Mouse (Mus musculus): ENCODE results near the gene Smarca2. TPM values are rescaled to one million over a fixed set of nuclear protein-coding genes. Genes with fewer than 3 reads are reported as not detected.
"Not testable (repeated sequence)": the region's sequence is repeated elsewhere in the genome, so short reads cannot be mapped to it uniquely, and the experiment has no call there.

Smarca2 gene
- polyA plus RNA-seq, 1 experiment: 23.4 TPM

GRCm38 (mm10) chr19:26661198-26661597, 56.3 kb downstream of the Smarca2 start:
- H3K4me1 ChIP-seq (ENCODE audit: control insufficient read depth, insufficient read depth, insufficient read length): no peaks in the 10 kb centered on the region
- peaks cover 6% of the 10 kb centered on the region for H3K36me3 ChIP-seq (ENCODE audit: control insufficient read depth, insufficient read depth, low read length)
- no peak overlapping the region for H3K4me3 ChIP-seq (ENCODE audit: extremely low read depth, insufficient read depth, insufficient read length)
- TF ChIP-seq POLR2A (IDR thresholded peaks at IDR 0.05; ENCODE audit: low read depth, low read length): no peak
- no peak for TF ChIP-seq CTCF (IDR thresholded peaks at IDR 0.05; ENCODE audit: extremely low read depth, insufficient read depth, insufficient read length, insufficient replicate concordance)
- H3K27me3 ChIP-seq (ENCODE audit: control insufficient read depth, insufficient read depth, low read length): no peaks in the 10 kb centered on the region
- DNase-seq (ENCODE audit: low read depth in 1 of 2, low spot score in 2 of 2): no peak
- no peak overlapping the region for H3K27ac ChIP-seq (ENCODE audit: insufficient read depth, low read length)
- WGBS: 93% methylated on average over 3 of the region's 3 CpGs

GRCm38 (mm10) chr19:26666303-26666702, 61.5 kb downstream of the Smarca2 start:
- H3K27me3 ChIP-seq (ENCODE audit: control insufficient read depth, insufficient read depth, low read length): no peaks in the 10 kb centered on the region
- H3K4me3 ChIP-seq (ENCODE audit: extremely low read depth, insufficient read depth, insufficient read length): no peak overlapping the region
- TF ChIP-seq CTCF (IDR thresholded peaks at IDR 0.05; ENCODE audit: extremely low read depth, insufficient read depth, insufficient read length, insufficient replicate concordance) (no peak), POLR2A (IDR thresholded peaks at IDR 0.05; ENCODE audit: low read depth, low read length) (no peak)
- no peaks in the 10 kb centered on the region for H3K4me1 ChIP-seq (ENCODE audit: control insufficient read depth, insufficient read depth, insufficient read length)
- no peak for DNase-seq (ENCODE audit: low read depth in 1 of 2, low spot score in 2 of 2)
- 42% methylated on average over 5 of the region's 5 CpGs for whole genome bisulfite sequencing
- H3K27ac ChIP-seq (ENCODE audit: insufficient read depth, low read length): no peak overlapping the region
- peaks cover 20% of the 10 kb centered on the region for H3K36me3 ChIP-seq (ENCODE audit: control insufficient read depth, insufficient read depth, low read length)

GRCm38 (mm10) chr19:26670089-26670488, 65.2 kb downstream of the Smarca2 start:
- no peaks in the 10 kb centered on the region for H3K4me1 ChIP-seq (ENCODE audit: control insufficient read depth, insufficient read depth, insufficient read length)
- no peak overlapping the region for H3K27ac ChIP-seq (ENCODE audit: insufficient read depth, low read length)
- H3K36me3 ChIP-seq (ENCODE audit: control insufficient read depth, insufficient read depth, low read length): peaks cover 38% of the 10 kb centered on the region
- DNase-seq (ENCODE audit: low read depth in 1 of 2, low spot score in 2 of 2): no peak
- 92% methylated on average over 6 of the region's 6 CpGs for WGBS
- TF ChIP-seq POLR2A (IDR thresholded peaks at IDR 0.05; ENCODE audit: low read depth, low read length): no peak
- TF ChIP-seq CTCF (IDR thresholded peaks at IDR 0.05; ENCODE audit: extremely low read depth, insufficient read depth, insufficient read length, insufficient replicate concordance): no peak
- no peaks in the 10 kb centered on the region for H3K27me3 ChIP-seq (ENCODE audit: control insufficient read depth, insufficient read depth, low read length)
- H3K4me3 ChIP-seq (ENCODE audit: extremely low read depth, insufficient read depth, insufficient read length): no peak overlapping the region

GRCm38 (mm10) chr19:26671413-26671812, 66.6 kb downstream of the Smarca2 start:
- peaks cover 40% of the 10 kb centered on the region for H3K36me3 ChIP-seq (ENCODE audit: control insufficient read depth, insufficient read depth, low read length)
- H3K4me1 ChIP-seq (ENCODE audit: control insufficient read depth, insufficient read depth, insufficient read length); H3K4me3 ChIP-seq (ENCODE audit: extremely low read depth, insufficient read depth, insufficient read length); DNase-seq (ENCODE audit: low read depth in 1 of 2, low spot score in 2 of 2); H3K27me3 ChIP-seq (ENCODE audit: control insufficient read depth, insufficient read depth, low read length); H3K27ac ChIP-seq (ENCODE audit: insufficient read depth, low read length): not testable (repeated sequence)

GRCm38 (mm10) chr19:26675917-26676316, 71.1 kb downstream of the Smarca2 start:
- Histone ChIP-seq H3K36me3 (ENCODE audit: control insufficient read depth, insufficient read depth, low read length) (peaks cover 40% of the 10 kb centered on the region), H3K4me3 (ENCODE audit: extremely low read depth, insufficient read depth, insufficient read length) (no peak overlapping the region), H3K4me1 (ENCODE audit: control insufficient read depth, insufficient read depth, insufficient read length) (no peaks in the 10 kb centered on the region), H3K27ac (ENCODE audit: insufficient read depth, low read length) (no peak overlapping the region), H3K27me3 (ENCODE audit: control insufficient read depth, insufficient read depth, low read length) (no peaks in the 10 kb centered on the region)
- DNase-seq (ENCODE audit: low read depth in 1 of 2, low spot score in 2 of 2): no peak
- WGBS: 91% methylated on average over 6 of the region's 6 CpGs
- TF ChIP-seq CTCF (IDR thresholded peaks at IDR 0.05; ENCODE audit: extremely low read depth, insufficient read depth, insufficient read length, insufficient replicate concordance) (no peak), POLR2A (IDR thresholded peaks at IDR 0.05; ENCODE audit: low read depth, low read length) (no peak)

GRCm38 (mm10) chr19:26678543-26678942, 73.7 kb downstream of the Smarca2 start:
- TF ChIP-seq POLR2A (IDR thresholded peaks at IDR 0.05; ENCODE audit: low read depth, low read length): no peak
- TF ChIP-seq CTCF (IDR thresholded peaks at IDR 0.05; ENCODE audit: extremely low read depth, insufficient read depth, insufficient read length, insufficient replicate concordance): no peak
- Histone ChIP-seq H3K4me3 (ENCODE audit: extremely low read depth, insufficient read depth, insufficient read length) (no peak overlapping the region), H3K27ac (ENCODE audit: insufficient read depth, low read length) (no peak overlapping the region), H3K36me3 (ENCODE audit: control insufficient read depth, insufficient read depth, low read length) (peaks cover 27% of the 10 kb centered on the region), H3K27me3 (ENCODE audit: control insufficient read depth, insufficient read depth, low read length) (no peaks in the 10 kb centered on the region), H3K4me1 (ENCODE audit: control insufficient read depth, insufficient read depth, insufficient read length) (no peaks in the 10 kb centered on the region)
- DNase-seq (ENCODE audit: low read depth in 1 of 2, low spot score in 2 of 2): no peak
- WGBS: 87% methylated on average over 8 of the region's 8 CpGs

- TF ChIP-seq POLR2A (IDR thresholded peaks at IDR 0.05; ENCODE audit: low read depth, low read length) (no peak), CTCF (IDR thresholded peaks at IDR 0.05; ENCODE audit: extremely low read depth, insufficient read depth, insufficient read length, insufficient replicate concordance) (no peak)
- DNase-seq (ENCODE audit: low read depth in 1 of 2, low spot score in 2 of 2): no peak
Observed at GRCm38 (mm10) chr19:26679674-26680073, 74.8 kb downstream of the Smarca2 start.

More at GRCm38 (mm10) chr19:26679674-26680073, 74.8 kb downstream of the Smarca2 start:
- WGBS: 92% methylated on average over 3 of the region's 3 CpGs
- Histone ChIP-seq H3K4me3 (ENCODE audit: extremely low read depth, insufficient read depth, insufficient read length) (no peak overlapping the region), H3K27ac (ENCODE audit: insufficient read depth, low read length) (no peak overlapping the region), H3K36me3 (ENCODE audit: control insufficient read depth, insufficient read depth, low read length) (peaks cover 23% of the 10 kb centered on the region), H3K4me1 (ENCODE audit: control insufficient read depth, insufficient read depth, insufficient read length) (no peaks in the 10 kb centered on the region), H3K27me3 (ENCODE audit: control insufficient read depth, insufficient read depth, low read length) (no peaks in the 10 kb centered on the region)

Data from spleen, adult 2 months (tissue).